Mouse (Mus musculus): ENCODE results near the gene Hist1h3h. TPM values are rescaled to one million over a fixed set of nuclear protein-coding genes. Genes with fewer than 3 reads are reported as not detected.
A peak's percentile ranks its signal among the peaks of the same experiment; 100 is the strongest.
"Not testable (repeated sequence)": the region's sequence is repeated elsewhere in the genome, so short reads cannot be mapped to it uniquely, and the experiment has no call there.

Gene Hist1h3h
- 16.8 and 17.4 TPM in 2 replicates for polyA plus RNA-seq (2014; fragmentation: Nextera tagmentation; extraction: Ambion mirVana)

DNA sequence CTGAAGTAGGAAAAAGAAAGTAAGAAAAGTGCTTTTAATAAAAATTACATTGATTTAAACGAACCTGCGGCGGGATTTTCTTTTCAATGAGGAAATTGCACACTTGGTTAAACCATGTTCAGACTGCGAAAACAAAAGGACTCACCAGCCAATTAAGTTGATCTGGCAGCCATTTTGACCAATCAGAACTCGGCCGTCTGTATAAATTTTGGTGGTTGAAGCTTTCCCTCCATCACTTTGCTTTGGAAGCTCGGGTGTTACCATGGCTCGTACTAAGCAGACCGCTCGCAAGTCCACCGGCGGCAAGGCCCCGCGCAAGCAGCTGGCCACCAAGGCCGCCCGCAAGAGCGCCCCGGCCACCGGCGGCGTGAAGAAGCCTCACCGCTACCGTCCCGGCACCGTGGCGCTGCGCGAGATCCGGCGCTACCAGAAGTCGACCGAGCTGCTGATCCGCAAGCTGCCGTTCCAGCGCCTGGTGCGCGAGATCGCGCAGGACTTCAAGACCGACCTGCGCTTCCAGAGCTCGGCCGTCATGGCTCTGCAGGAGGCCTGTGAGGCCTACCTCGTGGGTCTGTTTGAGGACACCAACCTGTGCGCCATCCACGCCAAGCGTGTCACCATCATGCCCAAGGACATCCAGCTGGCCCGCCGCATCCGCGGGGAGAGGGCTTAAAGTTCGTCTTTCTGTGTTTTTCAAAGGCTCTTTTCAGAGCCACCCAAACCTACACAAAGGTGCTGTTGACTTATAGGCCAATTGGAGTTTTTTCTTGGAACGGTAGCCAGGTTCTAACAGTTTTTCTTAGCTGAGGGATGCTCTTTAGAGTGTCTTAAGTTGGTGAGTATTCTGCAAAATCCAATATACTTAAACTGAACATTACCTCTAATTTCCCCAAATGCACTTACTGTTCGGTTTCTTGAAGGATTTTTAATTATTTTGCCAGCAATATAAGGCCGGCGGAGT lies at the start of gene Hist1h3h:
Gene Hist1h3h, plus strand, starts transcription at position 263 of the 961 bp plus-strand sequence.
- not testable (repeated sequence) for H3K27me3 ChIP-seq (ENCODE audit: control insufficient read depth, insufficient read depth, low read length); H3K9me3 ChIP-seq (ENCODE audit: control insufficient read depth, low read length); H3K4me1 ChIP-seq (replicated peaks; ENCODE audit: control insufficient read depth, insufficient read depth, low read length); H3K36me3 ChIP-seq (ENCODE audit: control insufficient read depth, insufficient read depth, low read length)
- peak within 1 kb of the TSS; percentile 46 for H3K4me3 ChIP-seq (ENCODE audit: low read depth, low read length)
- WGBS: under 1% methylated on average over 25 of the region's 56 CpGs
- peak; percentile 52 for ATAC-seq (replicated peaks; ENCODE audit: low FRiP score)
- H3K4me2 ChIP-seq (ENCODE audit: low read depth, low read length, severe bottlenecking): peak within 1 kb of the TSS; percentile 84
- H3K9ac ChIP-seq (ENCODE audit: low read length): peak within 1 kb of the TSS; percentile 79
- H3K27ac ChIP-seq (ENCODE audit: low read depth, low read length): peak within 1 kb of the TSS; percentile 98
- peak; percentile 89 for DNase-seq (ENCODE audit: low spot score)

DNA sequence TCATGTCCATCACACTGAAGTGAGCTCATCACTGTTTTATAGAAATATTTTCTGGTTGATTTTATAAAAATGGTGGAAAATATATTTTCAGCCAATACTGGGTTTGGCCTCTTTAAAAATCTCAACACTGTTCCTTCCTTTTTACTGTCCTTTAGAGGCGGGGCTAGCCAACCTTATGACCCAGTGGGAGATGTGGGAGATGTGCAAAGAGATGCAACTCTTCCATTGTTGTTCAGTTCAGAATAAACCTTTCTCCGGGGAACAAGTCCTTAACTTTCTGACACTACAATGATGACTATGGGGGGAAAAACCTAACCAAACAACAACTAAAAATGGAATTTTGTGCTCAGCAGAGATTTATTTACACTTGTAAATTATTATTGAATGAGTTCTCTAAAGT lies 40.2 kb upstream of the Hist1h3h start, which contains the start of gene Olfr1360:
Gene Olfr1360, minus strand, starts transcription at position 101 of the 400 bp plus-strand sequence.
- no peak within 1 kb of the TSS for H3K4me2 ChIP-seq (ENCODE audit: low read depth, low read length, severe bottlenecking)
- H3K9me3 ChIP-seq (ENCODE audit: control insufficient read depth, low read length): no peaks in the 10 kb centered on the region
- no peaks in the 10 kb centered on the region for H3K4me1 ChIP-seq (replicated peaks; ENCODE audit: control insufficient read depth, insufficient read depth, low read length)
- no peak within 1 kb of the TSS for H3K4me3 ChIP-seq (ENCODE audit: low read depth, low read length)
- H3K9ac ChIP-seq (ENCODE audit: low read length): no peak within 1 kb of the TSS
- no peak for DNase-seq (ENCODE audit: low spot score)
- ATAC-seq (replicated peaks; ENCODE audit: low FRiP score): no peak
- no peaks in the 10 kb centered on the region for H3K27me3 ChIP-seq (ENCODE audit: control insufficient read depth, insufficient read depth, low read length)
- no peaks in the 10 kb centered on the region for H3K36me3 ChIP-seq (ENCODE audit: control insufficient read depth, insufficient read depth, low read length)
- 80% methylated on average over 2 of the region's 2 CpGs for whole genome bisulfite sequencing
- no peak within 1 kb of the TSS for H3K27ac ChIP-seq (ENCODE audit: low read depth, low read length)

DNA sequence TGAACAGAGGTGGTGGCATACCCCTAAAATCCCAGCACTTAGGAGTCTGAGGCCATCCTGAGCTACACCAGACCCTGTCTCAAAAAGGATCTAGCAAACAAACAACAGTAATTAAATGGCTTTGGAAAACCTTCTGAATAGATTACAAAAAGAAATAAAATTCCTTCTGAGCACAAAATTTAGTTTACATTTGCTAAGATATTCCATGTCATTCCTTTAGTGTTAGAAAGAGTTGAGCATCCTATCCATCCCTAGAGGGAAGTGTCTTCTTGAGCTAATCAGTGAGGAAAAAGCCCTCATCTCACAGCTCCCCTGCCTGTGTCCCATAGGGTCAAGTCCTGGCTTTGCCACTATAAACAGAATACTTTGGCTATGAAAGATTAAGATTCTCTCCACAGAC lies 19.6 kb upstream of the Hist1h3h start, which contains the start of gene Olfr1359:
Gene Olfr1359, plus strand, starts transcription at position 301 of the 400 bp plus-strand sequence.
- H3K9ac ChIP-seq (ENCODE audit: low read length): no peak within 1 kb of the TSS
- H3K4me1 ChIP-seq (replicated peaks; ENCODE audit: control insufficient read depth, insufficient read depth, low read length): no peaks in the 10 kb centered on the region
- no peak within 1 kb of the TSS for H3K4me3 ChIP-seq (ENCODE audit: low read depth, low read length)
- H3K27me3 ChIP-seq (ENCODE audit: control insufficient read depth, insufficient read depth, low read length): no peaks in the 10 kb centered on the region
- H3K36me3 ChIP-seq (ENCODE audit: control insufficient read depth, insufficient read depth, low read length): no peaks in the 10 kb centered on the region
- no peak within 1 kb of the TSS for H3K4me2 ChIP-seq (ENCODE audit: low read depth, low read length, severe bottlenecking)
- DNase-seq (ENCODE audit: low spot score) (no peak), ATAC-seq (replicated peaks; ENCODE audit: low FRiP score) (no peak)
- no peak within 1 kb of the TSS for H3K27ac ChIP-seq (ENCODE audit: low read depth, low read length)
- H3K9me3 ChIP-seq (ENCODE audit: control insufficient read depth, low read length): no peaks in the 10 kb centered on the region

DNA sequence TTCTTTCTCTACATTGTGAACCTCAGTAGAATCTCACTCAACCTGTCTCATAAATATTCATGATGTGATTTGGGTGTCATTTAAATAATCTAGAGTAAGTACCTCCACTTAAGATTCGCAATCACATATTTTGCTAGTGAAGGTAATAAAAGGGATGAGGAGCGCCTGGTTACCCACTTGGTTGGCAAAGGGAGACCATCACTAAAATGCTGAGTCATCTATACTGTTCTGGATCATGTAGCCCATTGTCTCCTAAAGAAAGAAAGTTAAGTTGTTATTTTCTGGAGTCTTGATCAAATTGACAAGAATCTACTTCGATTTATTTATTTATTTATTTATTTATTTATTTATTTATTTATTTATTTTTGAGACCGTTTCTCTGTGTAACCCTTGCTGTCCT lies 10.8 kb upstream of the Hist1h3h start:
- Histone ChIP-seq H3K27ac (ENCODE audit: low read depth, low read length) (no peak overlapping the region), H3K4me3 (ENCODE audit: low read depth, low read length) (no peak overlapping the region), H3K4me1 (replicated peaks; ENCODE audit: control insufficient read depth, insufficient read depth, low read length) (no peaks in the 10 kb centered on the region; the same call in 1 of the 2 replicates), H3K27me3 (ENCODE audit: control insufficient read depth, insufficient read depth, low read length) (no peaks in the 10 kb centered on the region), H3K36me3 (ENCODE audit: control insufficient read depth, insufficient read depth, low read length) (no peaks in the 10 kb centered on the region), H3K9me3 (ENCODE audit: control insufficient read depth, low read length) (no peaks in the 10 kb centered on the region), H3K9ac (ENCODE audit: low read length) (no peak overlapping the region), H3K4me2 (ENCODE audit: low read depth, low read length, severe bottlenecking) (no peak overlapping the region)
- ATAC-seq (replicated peaks; ENCODE audit: low FRiP score) (no peak), DNase-seq (ENCODE audit: low spot score) (no peak)
- 77% methylated on average over 4 of the region's 4 CpGs for WGBS

DNA sequence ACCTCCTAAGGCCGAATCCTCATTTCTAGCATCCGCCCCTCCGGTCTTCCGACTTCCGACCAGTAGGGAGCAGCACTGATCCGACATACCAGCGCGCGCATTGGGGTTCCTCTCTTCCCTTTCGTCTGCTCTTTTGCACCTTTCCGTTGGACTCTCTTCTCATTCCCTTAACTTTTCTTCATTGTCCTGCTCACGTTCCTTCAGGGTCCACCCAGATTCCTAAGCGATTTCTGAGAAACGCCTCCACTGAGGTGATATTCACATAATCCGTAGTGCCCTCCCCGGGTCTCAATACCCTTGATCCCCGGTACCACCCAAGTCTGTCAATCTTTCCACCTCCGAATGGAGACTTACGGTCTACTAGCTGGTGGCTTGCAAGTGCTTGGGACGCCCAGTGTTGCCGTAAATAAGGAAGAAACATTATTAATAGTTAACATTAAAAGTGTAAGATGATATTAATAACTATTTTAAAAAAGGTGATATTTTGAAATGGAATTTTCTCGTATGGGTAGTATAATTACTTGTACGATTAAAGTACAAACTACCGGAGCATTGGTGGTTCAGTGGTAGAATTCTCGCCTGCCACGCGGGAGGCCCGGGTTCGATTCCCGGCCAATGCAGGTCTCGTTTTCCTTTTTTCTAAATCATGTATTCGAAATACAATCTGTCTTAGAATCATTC lies 7.3 kb upstream of the Hist1h3h start:
- WGBS: under 1% methylated on average over 32 of the region's 32 CpGs
- peak; percentile 78 for ATAC-seq (replicated peaks; ENCODE audit: low FRiP score)
- H3K4me2 ChIP-seq (ENCODE audit: low read depth, low read length, severe bottlenecking): peak overlapping the region; percentile 32; the same call in 1 of the 2 replicates

DNA sequence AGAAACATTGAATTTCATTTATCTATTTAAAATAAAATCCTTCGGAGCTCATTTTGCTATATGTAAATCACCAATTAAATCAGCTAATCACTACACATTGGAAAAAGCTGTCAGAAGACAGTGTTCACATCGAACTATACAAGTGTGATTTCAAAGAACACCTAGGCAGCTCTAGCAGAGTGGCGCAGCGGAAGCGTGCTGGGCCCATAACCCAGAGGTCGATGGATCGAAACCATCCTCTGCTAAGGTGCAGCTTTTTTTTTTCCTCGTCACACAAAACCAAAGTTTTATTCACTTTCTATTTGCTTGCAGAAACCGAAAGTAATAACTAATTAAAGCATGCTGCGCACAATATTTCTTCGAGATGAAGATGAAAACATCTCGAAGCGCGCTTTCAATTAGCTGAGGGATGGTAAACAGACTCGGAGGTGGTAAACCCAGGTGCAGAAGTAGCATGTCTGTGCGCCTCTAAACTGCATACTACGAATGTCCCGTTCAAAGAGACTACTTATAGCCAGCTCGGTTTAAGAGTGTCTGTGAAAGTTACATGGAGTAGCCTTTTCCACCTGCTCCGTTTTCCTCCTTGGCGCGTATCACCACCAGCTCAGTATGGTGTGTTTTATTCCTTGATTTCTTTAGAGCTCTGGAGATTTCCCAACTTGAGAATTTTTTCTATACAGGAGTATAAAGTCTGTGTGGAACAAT lies 6.5 kb upstream of the Hist1h3h start:
- 3% methylated on average over 22 of the region's 22 CpGs for WGBS
- H3K27ac ChIP-seq (ENCODE audit: low read depth, low read length): no peak overlapping the region
- H3K36me3 ChIP-seq (ENCODE audit: control insufficient read depth, insufficient read depth, low read length): no peaks in the 10 kb centered on the region
- no peaks in the 10 kb centered on the region for H3K9me3 ChIP-seq (ENCODE audit: control insufficient read depth, low read length)
- H3K4me2 ChIP-seq (ENCODE audit: low read depth, low read length, severe bottlenecking): peak overlapping the region; percentile 64
- H3K4me3 ChIP-seq (ENCODE audit: low read depth, low read length): peak overlapping the region; percentile 44
- ATAC-seq (replicated peaks; ENCODE audit: low FRiP score) (peak; percentile 81), DNase-seq (ENCODE audit: low spot score) (peak; percentile 85)
- no peaks in the 10 kb centered on the region; the same call in 1 of the 2 replicates for H3K4me1 ChIP-seq (replicated peaks; ENCODE audit: control insufficient read depth, insufficient read depth, low read length)
- H3K9ac ChIP-seq (ENCODE audit: low read length): peak overlapping the region; percentile 58
- no peaks in the 10 kb centered on the region for H3K27me3 ChIP-seq (ENCODE audit: control insufficient read depth, insufficient read depth, low read length)

More for the DNA sequence above, 7.3 kb upstream of the Hist1h3h start:
- DNase-seq (ENCODE audit: low spot score): peak; percentile 91
- Histone ChIP-seq H3K9me3 (ENCODE audit: control insufficient read depth, low read length) (no peaks in the 10 kb centered on the region), H3K4me3 (ENCODE audit: low read depth, low read length) (peak overlapping the region; percentile 56), H3K4me1 (replicated peaks; ENCODE audit: control insufficient read depth, insufficient read depth, low read length) (no peaks in the 10 kb centered on the region; the same call in 1 of the 2 replicates), H3K36me3 (ENCODE audit: control insufficient read depth, insufficient read depth, low read length) (no peaks in the 10 kb centered on the region), H3K27me3 (ENCODE audit: control insufficient read depth, insufficient read depth, low read length) (no peaks in the 10 kb centered on the region), H3K27ac (ENCODE audit: low read depth, low read length) (peak overlapping the region; percentile 72), H3K9ac (ENCODE audit: low read length) (peak overlapping the region; percentile 67)

DNA sequence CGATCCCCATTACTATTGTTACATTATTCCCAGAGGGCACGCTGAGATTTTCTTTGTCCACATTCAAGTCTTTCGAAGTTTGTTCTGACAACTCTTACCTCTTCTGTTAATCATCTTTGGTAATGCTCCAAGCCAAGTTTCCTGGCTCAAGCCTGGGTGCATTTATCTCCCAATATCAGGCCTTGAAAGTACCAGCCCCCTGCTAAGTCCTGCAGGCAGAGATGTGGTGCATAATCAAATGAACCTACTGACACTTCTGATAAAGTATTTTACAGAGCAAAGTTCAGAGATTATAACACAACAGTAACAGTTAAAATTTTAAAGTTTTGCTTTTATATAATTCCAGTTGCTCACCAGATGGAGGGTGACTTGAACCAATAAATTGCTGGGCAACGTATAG lies 5.8 kb upstream of the Hist1h3h start:
- Histone ChIP-seq H3K4me2 (ENCODE audit: low read depth, low read length, severe bottlenecking) (peak overlapping the region; percentile 64; the same call in 1 of the 2 replicates), H3K4me1 (replicated peaks; ENCODE audit: control insufficient read depth, insufficient read depth, low read length) (no peaks in the 10 kb centered on the region; the same call in 1 of the 2 replicates), H3K27me3 (ENCODE audit: control insufficient read depth, insufficient read depth, low read length) (no peaks in the 10 kb centered on the region), H3K9me3 (ENCODE audit: control insufficient read depth, low read length) (no peaks in the 10 kb centered on the region), H3K36me3 (ENCODE audit: control insufficient read depth, insufficient read depth, low read length) (no peaks in the 10 kb centered on the region), H3K4me3 (ENCODE audit: low read depth, low read length) (peak overlapping the region; percentile 44; the same call in 1 of the 2 replicates), H3K9ac (ENCODE audit: low read length) (peak overlapping the region; percentile 58), H3K27ac (ENCODE audit: low read depth, low read length) (no peak overlapping the region)
- 32% methylated on average over 4 of the region's 4 CpGs for WGBS
- ATAC-seq (replicated peaks; ENCODE audit: low FRiP score) (no peak), DNase-seq (ENCODE audit: low spot score) (no peak)

DNA sequence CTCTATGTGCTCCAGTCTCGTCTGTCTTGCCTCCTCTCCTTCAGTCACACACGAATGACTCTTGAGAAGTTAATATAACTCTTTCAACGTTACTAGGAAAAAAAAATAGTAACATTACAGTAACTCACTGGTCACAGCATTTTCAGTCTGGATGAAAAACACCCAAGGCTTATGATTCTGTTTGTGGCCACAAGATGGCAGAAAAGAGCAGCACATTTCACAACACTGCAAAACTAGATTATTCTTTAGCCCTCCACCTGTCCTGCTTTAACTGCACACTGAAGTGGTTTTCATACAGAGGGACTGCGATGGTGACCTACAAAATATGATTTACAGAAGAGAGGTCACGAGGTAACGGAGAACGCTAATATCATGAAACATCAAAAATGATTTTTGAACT lies 2.7 kb upstream of the Hist1h3h start:
- H3K36me3 ChIP-seq (ENCODE audit: control insufficient read depth, insufficient read depth, low read length): no peaks in the 10 kb centered on the region
- H3K27me3 ChIP-seq (ENCODE audit: control insufficient read depth, insufficient read depth, low read length): no peaks in the 10 kb centered on the region
- WGBS: 1% methylated on average over 7 of the region's 7 CpGs
- peak overlapping the region; percentile 78 for H3K9ac ChIP-seq (ENCODE audit: low read length)
- H3K4me1 ChIP-seq (replicated peaks; ENCODE audit: control insufficient read depth, insufficient read depth, low read length): no peaks in the 10 kb centered on the region; the same call in 1 of the 2 replicates
- no peak for ATAC-seq (replicated peaks; ENCODE audit: low FRiP score)
- peak overlapping the region; percentile 63 for H3K4me2 ChIP-seq (ENCODE audit: low read depth, low read length, severe bottlenecking)
- peak overlapping the region; percentile 44 for H3K4me3 ChIP-seq (ENCODE audit: low read depth, low read length)
- H3K27ac ChIP-seq (ENCODE audit: low read depth, low read length): peak overlapping the region; percentile 98
- DNase-seq (ENCODE audit: low spot score): peak; percentile 63
- H3K9me3 ChIP-seq (ENCODE audit: control insufficient read depth, low read length): no peaks in the 10 kb centered on the region

All from forebrain, embryonic 11.5 days (tissue).